Mouse (Mus musculus): ENCODE results near the gene Net1. TPM values are rescaled to one million over a fixed set of nuclear protein-coding genes. Genes with fewer than 3 reads are reported as not detected.

The Net1 gene
- polyA plus RNA-seq (2016; fragmentation: Nextera tagmentation; extraction: Ambion mirVana), result 63.6 and 63.7 TPM in 2 replicates

DNA sequence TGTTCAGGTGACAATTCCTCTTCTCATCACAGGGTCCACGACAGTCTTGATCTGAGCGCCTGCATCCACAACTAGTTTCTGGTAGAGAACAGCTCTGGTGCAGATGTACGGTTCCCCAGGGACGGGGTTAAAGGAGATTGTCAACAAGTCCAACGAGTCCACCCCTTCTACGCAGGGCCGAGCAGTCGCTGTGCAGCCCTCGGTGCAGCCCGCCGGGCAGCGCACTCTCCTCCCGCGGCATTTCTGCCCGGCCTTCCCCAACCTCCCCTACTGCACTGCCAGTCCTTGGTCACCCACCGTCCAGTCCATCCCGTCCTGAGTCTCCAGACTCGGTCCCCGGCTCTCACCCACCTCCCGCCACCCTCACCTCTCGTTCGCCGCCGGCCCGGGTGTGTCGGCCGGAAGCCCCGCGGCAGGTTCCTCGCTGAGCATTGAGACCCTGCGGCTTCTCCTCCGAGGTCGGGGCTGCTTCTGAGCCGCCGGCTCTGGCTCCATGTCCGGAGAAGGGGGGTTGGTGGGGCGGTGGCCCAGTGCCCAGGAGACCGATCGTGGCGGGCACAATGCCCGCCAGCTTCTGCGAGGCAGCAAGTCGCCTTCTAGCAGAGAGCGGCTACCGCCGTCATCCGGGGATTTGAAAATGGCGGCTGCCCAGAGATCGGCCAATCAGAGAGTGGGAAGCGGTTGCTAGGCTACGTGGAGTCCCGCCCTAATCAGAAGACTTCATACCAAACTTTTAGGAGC is at the start of gene Net1, which contains the start of gene Tubal3:
Gene Net1, minus strand, starts transcription at position 650 of the 741 bp plus-strand sequence.
Gene Tubal3, plus strand, starts transcription at position 704 of the 741 bp plus-strand sequence.
- peak within 1 kb of the TSS; percentile 88 for H3K4me2 ChIP-seq
- peak within 1 kb of the TSS; percentile 66 for H3K27ac ChIP-seq (ENCODE audit: poor library complexity, severe bottlenecking)
- no peaks in the 10 kb centered on the region for H3K27me3 ChIP-seq (replicated peaks)
- peak within 1 kb of the TSS; percentile 96 for H3K4me3 ChIP-seq
- WGBS, result under 1% methylated on average over 52 of the region's 52 CpGs
- H3K4me1 ChIP-seq (replicated peaks), result peaks cover 9% of the 10 kb centered on the region
- H3K9me3 ChIP-seq (replicated peaks), result no peaks in the 10 kb centered on the region; the same call in 1 of the 2 replicates
- peak within 1 kb of the TSS; percentile 92 for H3K9ac ChIP-seq
- ATAC-seq (ENCODE audit: insufficient number of reproducible peaks, low FRiP score), result peak; percentile 94
- H3K36me3 ChIP-seq, result peaks cover 13% of the 10 kb centered on the region

DNA sequence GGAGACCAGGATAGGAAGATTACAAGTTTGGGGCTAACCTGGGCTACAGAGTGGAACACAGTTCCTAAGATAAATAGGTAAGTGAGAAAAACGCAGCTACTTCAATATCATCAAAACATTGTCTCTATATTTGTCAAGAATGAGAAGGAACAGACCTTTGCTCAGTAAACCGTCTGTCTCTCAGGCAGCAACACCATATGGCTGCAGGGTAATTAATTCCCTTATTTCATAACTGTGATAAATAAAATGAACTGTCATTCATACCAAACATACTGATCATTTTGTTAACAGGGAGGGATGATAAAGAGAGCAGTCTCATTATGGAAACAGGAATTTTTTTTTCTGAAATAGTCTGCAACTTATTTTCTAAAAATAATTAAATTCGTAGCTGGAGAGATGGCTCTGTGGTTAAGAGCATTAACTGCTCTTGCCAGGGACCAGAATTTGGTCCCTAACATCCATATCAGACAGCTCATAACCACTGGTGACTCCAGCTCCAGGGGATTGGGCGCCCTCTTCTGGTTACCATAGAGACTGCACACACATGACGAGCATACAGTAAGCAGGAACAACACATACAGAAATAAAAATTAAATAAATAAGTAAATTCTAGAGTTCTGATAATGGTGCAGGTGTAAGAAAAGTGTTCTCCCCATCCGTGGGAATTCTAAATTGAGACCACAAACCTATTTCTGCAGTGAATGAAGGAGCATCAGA is 33.3 kb upstream of the Net1 start:
- Histone ChIP-seq H3K9ac (no peak overlapping the region), H3K27ac (ENCODE audit: poor library complexity, severe bottlenecking) (no peak overlapping the region), H3K4me2 (no peak overlapping the region), H3K4me1 (replicated peaks) (no peaks in the 10 kb centered on the region), H3K4me3 (no peak overlapping the region), H3K27me3 (replicated peaks) (no peaks in the 10 kb centered on the region), H3K9me3 (replicated peaks) (no peaks in the 10 kb centered on the region), H3K36me3 (no peaks in the 10 kb centered on the region)
- WGBS, result 74% methylated on average over 6 of the region's 6 CpGs
- ATAC-seq (ENCODE audit: insufficient number of reproducible peaks, low FRiP score), result no peak

DNA sequence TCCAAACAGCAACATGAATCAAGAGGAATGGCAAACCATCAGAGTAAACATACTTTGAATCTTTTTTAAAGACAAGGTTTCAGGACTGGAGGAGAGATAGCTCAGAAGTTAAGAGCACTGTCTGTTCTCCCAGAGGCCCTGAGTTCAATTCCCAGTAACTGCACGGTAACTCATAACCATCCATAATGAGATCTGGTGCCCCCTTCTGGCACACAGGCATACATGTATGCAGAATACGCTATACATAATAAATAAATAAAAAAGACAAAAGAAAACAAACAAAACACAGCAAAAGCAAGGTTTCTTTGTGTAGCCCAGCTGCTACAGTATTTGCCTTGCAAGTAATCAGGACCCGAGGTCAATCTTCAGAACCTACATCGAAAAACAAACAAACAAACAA is 31.5 kb upstream of the Net1 start:
- Histone ChIP-seq H3K9me3 (replicated peaks) (no peaks in the 10 kb centered on the region), H3K36me3 (no peaks in the 10 kb centered on the region), H3K4me1 (replicated peaks) (no peaks in the 10 kb centered on the region), H3K27me3 (replicated peaks) (no peaks in the 10 kb centered on the region), H3K9ac (no peak overlapping the region), H3K27ac (ENCODE audit: poor library complexity, severe bottlenecking) (no peak overlapping the region), H3K4me2 (no peak overlapping the region), H3K4me3 (no peak overlapping the region)
- ATAC-seq (ENCODE audit: insufficient number of reproducible peaks, low FRiP score), result no peak
- 83% methylated on average over 4 of the region's 4 CpGs for WGBS

DNA sequence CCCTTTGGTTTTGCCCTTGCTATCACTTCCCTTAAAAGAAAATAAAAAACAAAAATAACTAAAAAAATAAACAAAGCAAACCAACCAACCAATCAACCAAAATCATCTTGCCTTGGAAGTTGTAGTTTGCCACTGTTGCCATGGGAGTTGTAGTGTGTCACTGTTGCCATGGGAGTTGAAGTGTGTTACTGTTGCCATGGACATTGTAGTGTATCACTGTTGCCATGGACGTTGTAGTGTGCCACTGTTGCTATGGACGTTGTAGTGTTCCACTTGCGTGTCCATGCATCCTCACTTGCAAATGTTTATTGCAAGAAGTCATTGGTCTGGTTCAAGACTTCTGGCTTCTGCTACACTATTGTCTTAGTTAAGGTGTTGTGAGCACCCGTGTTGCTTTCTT is 29.2 kb upstream of the Net1 start:
- no peak for ATAC-seq (ENCODE audit: insufficient number of reproducible peaks, low FRiP score)
- Histone ChIP-seq H3K4me1 (replicated peaks) (no peaks in the 10 kb centered on the region), H3K27ac (ENCODE audit: poor library complexity, severe bottlenecking) (no peak overlapping the region), H3K9me3 (replicated peaks) (no peaks in the 10 kb centered on the region), H3K4me3 (no peak overlapping the region), H3K27me3 (replicated peaks) (no peaks in the 10 kb centered on the region), H3K9ac (no peak overlapping the region), H3K4me2 (no peak overlapping the region), H3K36me3 (no peaks in the 10 kb centered on the region)
- WGBS, result 74% methylated on average over 4 of the region's 4 CpGs

DNA sequence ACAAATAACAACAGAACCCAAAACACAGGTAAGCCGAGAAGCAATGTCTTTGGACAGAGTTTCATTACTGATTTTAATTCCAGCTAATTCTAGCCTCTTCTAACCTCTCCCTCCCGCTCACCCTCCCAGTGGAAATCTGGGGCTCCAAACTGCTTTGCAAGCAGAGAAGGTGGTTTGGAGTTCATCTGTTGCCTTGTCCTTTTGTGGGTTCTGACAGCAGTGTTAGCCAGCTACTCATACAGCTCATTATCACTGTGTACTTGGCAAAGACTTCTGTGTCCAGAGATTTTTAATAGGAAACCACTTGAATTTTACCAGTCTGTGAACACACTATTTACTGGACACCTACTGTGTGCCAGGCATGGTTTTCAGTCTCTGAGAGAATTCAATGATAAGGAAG is 27.2 kb upstream of the Net1 start, which contains the start of gene Ucn3:
Gene Ucn3, minus strand, starts transcription at position 101 of the 400 bp plus-strand sequence.
- Histone ChIP-seq H3K4me3 (no peak within 1 kb of the TSS), H3K4me2 (no peak within 1 kb of the TSS), H3K27ac (ENCODE audit: poor library complexity, severe bottlenecking) (no peak within 1 kb of the TSS), H3K36me3 (no peaks in the 10 kb centered on the region), H3K9me3 (replicated peaks) (no peaks in the 10 kb centered on the region), H3K4me1 (replicated peaks) (no peaks in the 10 kb centered on the region), H3K9ac (no peak within 1 kb of the TSS), H3K27me3 (replicated peaks) (no peaks in the 10 kb centered on the region)
- WGBS, result 63% methylated on average over 2 of the region's 2 CpGs
- no peak for ATAC-seq (ENCODE audit: insufficient number of reproducible peaks, low FRiP score)

DNA sequence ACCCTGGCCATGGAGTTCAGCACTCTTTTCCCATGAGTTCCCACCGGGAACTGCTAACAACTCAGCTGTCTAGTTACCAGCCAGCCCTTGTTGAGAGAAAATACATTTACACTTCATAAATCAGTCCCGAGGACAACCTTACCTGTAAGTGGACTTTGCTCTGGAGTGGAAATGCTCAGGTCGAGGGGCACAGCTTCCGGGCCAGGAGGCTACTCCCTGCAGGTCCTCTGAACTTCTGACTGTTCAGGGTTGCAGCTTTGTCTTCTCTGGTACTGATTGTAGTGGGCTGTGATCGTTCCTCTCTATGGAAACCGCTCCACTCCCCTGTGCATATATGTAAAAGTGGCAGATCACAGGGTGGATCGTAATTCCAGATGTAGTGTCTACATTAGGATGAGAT is 26.7 kb upstream of the Net1 start:
- no peak for ATAC-seq (ENCODE audit: insufficient number of reproducible peaks, low FRiP score)
- no peaks in the 10 kb centered on the region for H3K9me3 ChIP-seq (replicated peaks)
- H3K27ac ChIP-seq (ENCODE audit: poor library complexity, severe bottlenecking), result no peak overlapping the region
- H3K36me3 ChIP-seq, result no peaks in the 10 kb centered on the region
- 76% methylated on average over 7 of the region's 7 CpGs for WGBS
- no peak overlapping the region for H3K9ac ChIP-seq
- no peaks in the 10 kb centered on the region for H3K27me3 ChIP-seq (replicated peaks)
- H3K4me3 ChIP-seq, result no peak overlapping the region
- no peaks in the 10 kb centered on the region for H3K4me1 ChIP-seq (replicated peaks)
- no peak overlapping the region for H3K4me2 ChIP-seq

DNA sequence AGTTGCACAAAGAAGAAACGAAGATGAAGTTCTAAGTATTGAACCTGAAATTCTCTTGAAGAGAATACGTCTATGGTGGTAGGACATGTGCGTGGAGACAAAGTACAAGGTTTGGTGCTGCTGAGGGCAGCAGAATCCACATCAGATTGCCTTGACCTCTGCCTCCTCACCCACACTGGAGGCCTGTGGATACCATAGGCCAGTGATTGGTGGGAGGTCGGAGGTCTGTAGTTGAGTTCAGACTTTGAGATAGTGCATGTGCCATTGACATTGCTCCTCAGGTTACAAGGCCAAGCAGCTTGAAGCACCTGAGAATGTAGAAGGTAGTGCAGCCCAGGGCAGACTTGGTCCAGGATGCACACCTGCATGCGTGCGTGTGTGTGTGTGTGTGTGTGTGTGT is 8.0 kb upstream of the Net1 start:
- no peak for ATAC-seq (ENCODE audit: insufficient number of reproducible peaks, low FRiP score)
- H3K4me3 ChIP-seq, result no peak overlapping the region
- no peak overlapping the region for H3K4me2 ChIP-seq
- H3K9ac ChIP-seq, result no peak overlapping the region
- no peaks in the 10 kb centered on the region for H3K4me1 ChIP-seq (replicated peaks)
- no peaks in the 10 kb centered on the region for H3K9me3 ChIP-seq (replicated peaks)
- WGBS, result 83% methylated on average over 6 of the region's 6 CpGs
- H3K36me3 ChIP-seq, result no peaks in the 10 kb centered on the region
- H3K27ac ChIP-seq (ENCODE audit: poor library complexity, severe bottlenecking), result no peak overlapping the region
- H3K27me3 ChIP-seq (replicated peaks), result no peaks in the 10 kb centered on the region

DNA sequence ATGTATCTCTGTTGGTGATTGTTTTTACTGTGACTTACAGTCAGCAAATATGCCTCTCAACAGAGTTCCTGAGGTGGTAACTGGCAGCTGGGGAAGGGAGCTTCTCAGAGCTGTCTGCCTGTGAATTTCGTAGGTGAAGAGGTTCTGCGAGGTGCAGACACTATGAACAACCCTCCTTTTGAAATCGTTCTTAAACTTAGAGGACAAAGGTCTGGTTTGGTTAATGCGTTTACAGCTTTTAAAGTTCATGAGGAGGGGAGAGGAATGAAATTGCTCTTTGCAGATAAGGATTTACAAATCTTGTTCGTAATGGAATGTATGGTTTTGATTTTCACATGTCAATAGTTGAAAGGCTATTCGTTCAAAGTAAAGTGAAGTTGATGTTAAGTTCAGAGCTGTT is 7.6 kb upstream of the Net1 start:
- no peak for ATAC-seq (ENCODE audit: insufficient number of reproducible peaks, low FRiP score)
- Histone ChIP-seq H3K4me3 (no peak overlapping the region), H3K36me3 (no peaks in the 10 kb centered on the region), H3K9ac (no peak overlapping the region), H3K27ac (ENCODE audit: poor library complexity, severe bottlenecking) (no peak overlapping the region), H3K27me3 (replicated peaks) (no peaks in the 10 kb centered on the region), H3K4me1 (replicated peaks) (no peaks in the 10 kb centered on the region), H3K9me3 (replicated peaks) (no peaks in the 10 kb centered on the region), H3K4me2 (no peak overlapping the region)
- WGBS, result 75% methylated on average over 6 of the region's 6 CpGs

DNA sequence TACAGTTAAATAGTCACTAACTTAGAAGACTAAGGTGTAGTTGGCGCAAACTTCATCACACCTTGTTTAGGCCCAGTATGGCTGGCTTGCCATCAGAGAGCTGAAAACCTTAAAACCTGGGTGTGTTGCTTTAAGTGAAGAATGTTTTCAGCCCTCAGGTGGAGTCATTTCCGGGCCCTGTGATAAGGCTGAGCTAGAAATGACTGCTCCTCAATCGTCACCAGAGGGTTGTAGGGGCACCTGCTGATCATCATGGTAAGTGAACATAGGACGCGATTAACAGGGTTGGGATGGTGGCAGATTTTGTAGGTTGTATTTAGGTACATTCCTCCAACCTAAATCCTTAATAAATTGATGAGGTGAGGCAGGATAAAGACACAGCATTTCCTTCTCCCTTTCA is 6.5 kb upstream of the Net1 start:
- H3K27me3 ChIP-seq (replicated peaks), result no peaks in the 10 kb centered on the region
- no peaks in the 10 kb centered on the region for H3K36me3 ChIP-seq
- no peaks in the 10 kb centered on the region for H3K9me3 ChIP-seq (replicated peaks)
- no peak overlapping the region for H3K27ac ChIP-seq (ENCODE audit: poor library complexity, severe bottlenecking)
- no peak for ATAC-seq (ENCODE audit: insufficient number of reproducible peaks, low FRiP score)
- H3K4me3 ChIP-seq, result no peak overlapping the region
- WGBS, result 57% methylated on average over 5 of the region's 5 CpGs
- H3K4me2 ChIP-seq, result no peak overlapping the region
- no peaks in the 10 kb centered on the region for H3K4me1 ChIP-seq (replicated peaks)
- H3K9ac ChIP-seq, result no peak overlapping the region

DNA sequence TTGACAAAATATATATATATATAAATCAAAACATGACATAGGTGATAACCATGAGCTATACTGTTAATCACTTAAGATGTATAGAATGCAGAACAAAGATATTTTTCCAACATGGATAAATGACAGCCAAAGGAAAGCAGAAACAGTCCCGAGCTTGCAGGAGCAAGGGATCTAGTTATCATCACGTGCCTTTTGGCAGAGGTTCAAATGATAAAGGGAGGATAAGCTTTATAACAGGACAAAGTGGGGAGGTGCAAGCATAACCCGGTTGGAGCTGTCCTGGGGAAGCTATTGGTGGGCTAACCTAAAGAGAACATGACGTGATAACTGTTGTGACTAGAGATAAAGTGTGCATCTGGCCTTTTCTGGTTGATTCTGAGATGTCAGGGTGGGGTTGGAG is 4.5 kb downstream of the Net1 start:
- no peak overlapping the region for H3K4me2 ChIP-seq
- H3K9me3 ChIP-seq (replicated peaks), result no peaks in the 10 kb centered on the region; the same call in 1 of the 2 replicates
- no peaks in the 10 kb centered on the region for H3K27me3 ChIP-seq (replicated peaks)
- no peak for ATAC-seq (ENCODE audit: insufficient number of reproducible peaks, low FRiP score)
- H3K9ac ChIP-seq, result no peak overlapping the region
- H3K27ac ChIP-seq (ENCODE audit: poor library complexity, severe bottlenecking), result no peak overlapping the region
- H3K4me3 ChIP-seq, result no peak overlapping the region
- 23% methylated on average over 4 of the region's 4 CpGs for WGBS
- peaks cover 35% of the 10 kb centered on the region for H3K36me3 ChIP-seq
- H3K4me1 ChIP-seq (replicated peaks), result peaks cover 11% of the 10 kb centered on the region

DNA sequence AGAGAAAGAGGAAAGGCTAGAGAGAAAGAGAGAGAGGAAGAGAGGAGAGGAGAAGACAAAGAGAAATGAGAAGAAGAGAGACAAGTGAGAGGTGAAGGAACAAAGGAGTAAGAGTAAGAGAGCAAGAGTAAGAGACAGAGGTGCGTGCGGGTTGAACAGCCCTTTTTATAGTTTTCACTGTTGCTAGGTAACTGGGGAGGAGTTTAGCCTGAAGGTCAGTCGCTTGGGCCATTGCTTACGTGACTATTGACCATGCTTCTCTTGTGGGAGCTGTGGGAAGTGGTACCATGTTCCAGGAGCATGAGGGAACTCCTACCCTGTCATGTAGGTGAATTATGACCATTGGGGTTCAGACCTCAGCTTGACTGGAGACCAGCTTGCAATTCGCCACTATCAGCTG is 7.7 kb downstream of the Net1 start:
- 82% methylated on average over 5 of the region's 5 CpGs for WGBS
- Histone ChIP-seq H3K9ac (no peak overlapping the region), H3K27ac (ENCODE audit: poor library complexity, severe bottlenecking) (no peak overlapping the region), H3K9me3 (replicated peaks) (no peaks in the 10 kb centered on the region), H3K4me1 (replicated peaks) (peaks cover 16% of the 10 kb centered on the region; the same call in 1 of the 2 replicates), H3K27me3 (replicated peaks) (no peaks in the 10 kb centered on the region), H3K4me3 (no peak overlapping the region), H3K4me2 (no peak overlapping the region), H3K36me3 (peaks cover 27% of the 10 kb centered on the region)
- no peak for ATAC-seq (ENCODE audit: insufficient number of reproducible peaks, low FRiP score)

Data from heart, embryonic 12.5 days (tissue).